Mouse (Mus musculus) forebrain, embryonic 13.5 days (tissue): ENCODE data around the gene Mstn. TPM values are rescaled to one million over a fixed set of nuclear protein-coding genes. Genes with fewer than 3 reads are reported as not detected.

ENCODE experiments used
- ATAC-seq: fragments of 200-750 bp; cut with Nextera tagmentation; 2 replicates; pipeline ENCODE4 v1.8.0; 2017
- H3K27ac ChIP-seq: fragments of 300-500 bp; sonication (generic); 2 replicates; pipeline ENCODE4 v1.5.1; 2015; ENCODE audit warnings: inconsistent platforms, mild to moderate bottlenecking, moderate library complexity
- H3K27me3 ChIP-seq: fragments of 300-500 bp; sonication (generic); 2 replicates; pipeline ENCODE4 v1.6.1; 2015; ENCODE audit warnings: mild to moderate bottlenecking, inconsistent platforms
- H3K36me3 ChIP-seq: fragments of 300-500 bp; sonication (generic); 2 replicates; pipeline ENCODE4 v1.6.1; 2015; ENCODE audit warnings: mild to moderate bottlenecking, inconsistent platforms; ENCODE audit not compliant: poor library complexity, severe bottlenecking
- H3K4me1 ChIP-seq: fragments of 300-500 bp; sonication (generic); 2 replicates; pipeline ENCODE4 v1.6.1; 2015; ENCODE audit warnings: inconsistent platforms
- H3K4me2 ChIP-seq: fragments of 300-500 bp; sonication (generic); 2 replicates; pipeline ENCODE4 v1.6.1; 2015; ENCODE audit warnings: inconsistent platforms, mild to moderate bottlenecking, moderate library complexity
- H3K4me3 ChIP-seq: fragments of 300-500 bp; sonication (generic); 2 replicates; pipeline ENCODE4 v1.5.1; 2015; ENCODE audit warnings: mild to moderate bottlenecking, inconsistent platforms
- H3K9ac ChIP-seq: fragments of 300-500 bp; sonication (generic); 2 replicates; pipeline ENCODE4 v1.6.1; 2015; ENCODE audit warnings: mild to moderate bottlenecking, inconsistent platforms
- H3K9me3 ChIP-seq: fragments of 300-500 bp; sonication (generic); replicated peaks from 2 replicates; pipeline ENCODE4 v1.6.1; 2016; ENCODE audit warnings: inconsistent platforms
- WGBS: fragments of 180-500 bp; shearing (Covaris S2); methylation state at CpG from one replicate; pipeline ENCODE4 v1.1.7; 2015; 5-methylcytosine and 5-hydroxymethylcytosine counted together
- polyA plus RNA-seq: library from polyadenylated mRNA; unstranded; fragments of >200 nt; fragmentation: Nextera tagmentation; extraction: Ambion mirVana; gene quantifications from 2 replicates; pipeline ENCODE4 v1.2.1, GENCODE M21; 2015

Gene Mstn
- polyA plus RNA-seq, 1 experiment from 2014 or later, result 0.28 TPM

DNA sequence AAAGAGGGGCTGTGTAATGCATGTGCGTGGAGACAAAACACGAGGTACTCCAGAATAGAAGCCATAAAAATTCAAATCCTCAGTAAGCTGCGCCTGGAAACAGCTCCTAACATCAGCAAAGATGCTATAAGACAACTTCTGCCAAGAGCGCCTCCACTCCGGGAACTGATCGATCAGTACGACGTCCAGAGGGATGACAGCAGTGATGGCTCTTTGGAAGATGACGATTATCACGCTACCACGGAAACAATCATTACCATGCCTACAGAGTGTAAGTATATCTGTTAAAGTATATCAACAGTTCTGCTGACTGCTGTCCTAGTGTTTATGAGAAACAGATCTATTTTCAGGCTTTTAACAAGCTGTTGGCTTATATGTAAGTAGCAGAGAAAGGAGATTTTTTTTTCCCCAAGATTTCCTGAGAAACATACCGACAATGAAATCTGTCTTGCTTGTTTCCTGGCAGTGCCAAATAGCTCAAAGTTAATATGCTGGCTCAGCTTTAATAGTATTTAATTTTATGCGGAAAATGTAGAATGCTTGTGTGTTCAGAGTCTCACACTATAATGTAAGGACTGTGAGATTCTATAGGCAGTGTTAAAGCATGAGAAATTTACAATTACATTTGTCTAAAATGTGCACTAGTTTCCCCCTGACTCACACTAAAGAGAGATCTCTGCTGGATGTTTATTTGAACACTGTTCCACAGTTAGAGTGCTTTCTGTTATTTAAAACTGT, 600 bp downstream of the Mstn start:
- no peak overlapping the region for H3K9ac ChIP-seq
- 71% methylated on average over 13 of the region's 13 CpGs for WGBS

DNA sequence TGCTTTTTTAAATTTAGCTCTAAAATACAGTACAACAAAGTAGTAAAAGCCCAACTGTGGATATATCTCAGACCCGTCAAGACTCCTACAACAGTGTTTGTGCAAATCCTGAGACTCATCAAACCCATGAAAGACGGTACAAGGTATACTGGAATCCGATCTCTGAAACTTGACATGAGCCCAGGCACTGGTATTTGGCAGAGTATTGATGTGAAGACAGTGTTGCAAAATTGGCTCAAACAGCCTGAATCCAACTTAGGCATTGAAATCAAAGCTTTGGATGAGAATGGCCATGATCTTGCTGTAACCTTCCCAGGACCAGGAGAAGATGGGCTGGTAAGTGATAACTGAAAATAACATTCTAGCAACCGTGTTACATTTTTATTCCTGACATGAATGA, 2.5 kb downstream of the Mstn start:
- no peak for ATAC-seq
- H3K27ac ChIP-seq, result no peak overlapping the region
- H3K4me1 ChIP-seq, result peaks cover 8% of the 10 kb centered on the region; the same call in 1 of the 2 replicates
- H3K36me3 ChIP-seq, result no peaks in the 10 kb centered on the region
- WGBS, result 94% methylated on average over 4 of the region's 4 CpGs
- no peak overlapping the region for H3K4me2 ChIP-seq
- no peak overlapping the region for H3K4me3 ChIP-seq
- H3K9me3 ChIP-seq, result no peaks in the 10 kb centered on the region
- H3K27me3 ChIP-seq, result no peaks in the 10 kb centered on the region
- H3K9ac ChIP-seq, result no peak overlapping the region

More for the DNA sequence above, 600 bp downstream of the Mstn start:
- peak; percentile 84; the same call in 1 of the 2 replicates for ATAC-seq
- Histone ChIP-seq H3K36me3 (no peaks in the 10 kb centered on the region), H3K4me2 (no peak overlapping the region), H3K4me3 (no peak overlapping the region), H3K27me3 (no peaks in the 10 kb centered on the region), H3K27ac (no peak overlapping the region), H3K9me3 (no peaks in the 10 kb centered on the region), H3K4me1 (peaks cover 8% of the 10 kb centered on the region; the same call in 1 of the 2 replicates)

DNA sequence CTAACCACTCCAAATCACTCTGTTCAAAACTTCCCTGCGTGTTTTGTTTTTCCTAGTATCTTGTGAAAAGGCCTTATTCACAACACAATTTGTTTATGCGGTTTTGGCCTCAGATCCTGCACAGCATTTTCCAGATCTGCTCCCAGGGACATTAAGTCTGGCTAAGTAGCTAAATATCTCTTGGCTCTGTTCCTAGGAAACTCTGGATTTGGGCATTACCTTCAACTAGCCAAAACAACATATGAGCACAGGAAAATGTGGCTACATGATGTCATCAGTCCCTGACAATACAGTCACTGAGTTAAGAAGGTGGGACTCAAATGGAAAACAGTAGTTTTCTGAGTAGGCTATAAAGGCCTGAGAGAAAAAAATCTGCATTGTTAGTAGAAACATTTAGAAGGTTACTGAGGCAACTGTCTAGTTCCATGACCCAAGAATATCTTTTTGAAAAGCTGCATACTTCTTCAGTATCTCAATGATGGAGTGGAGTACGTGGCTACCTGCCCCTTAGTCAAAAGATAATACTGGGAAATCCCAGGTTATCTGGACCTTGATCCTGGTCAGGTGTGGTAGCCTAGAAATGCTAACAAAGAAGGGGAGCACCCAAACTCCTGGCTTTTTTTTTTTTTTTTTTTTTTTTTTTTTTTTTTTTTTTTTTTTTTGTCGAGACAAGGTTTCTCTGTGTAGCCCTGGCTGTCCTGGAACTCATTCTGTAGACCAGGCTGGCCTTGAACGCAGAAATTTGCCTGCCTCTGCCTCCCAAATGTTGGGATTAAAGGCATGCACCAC, 8.5 kb downstream of the Mstn start:
- H3K27ac ChIP-seq, result no peak overlapping the region
- WGBS, result 78% methylated on average over 5 of the region's 5 CpGs
- H3K4me3 ChIP-seq, result no peak overlapping the region
- H3K27me3 ChIP-seq, result no peaks in the 10 kb centered on the region
- no peak for ATAC-seq
- no peak overlapping the region for H3K4me2 ChIP-seq
- H3K9me3 ChIP-seq, result no peaks in the 10 kb centered on the region
- H3K36me3 ChIP-seq, result no peaks in the 10 kb centered on the region
- H3K9ac ChIP-seq, result no peak overlapping the region
- no peaks in the 10 kb centered on the region for H3K4me1 ChIP-seq

DNA sequence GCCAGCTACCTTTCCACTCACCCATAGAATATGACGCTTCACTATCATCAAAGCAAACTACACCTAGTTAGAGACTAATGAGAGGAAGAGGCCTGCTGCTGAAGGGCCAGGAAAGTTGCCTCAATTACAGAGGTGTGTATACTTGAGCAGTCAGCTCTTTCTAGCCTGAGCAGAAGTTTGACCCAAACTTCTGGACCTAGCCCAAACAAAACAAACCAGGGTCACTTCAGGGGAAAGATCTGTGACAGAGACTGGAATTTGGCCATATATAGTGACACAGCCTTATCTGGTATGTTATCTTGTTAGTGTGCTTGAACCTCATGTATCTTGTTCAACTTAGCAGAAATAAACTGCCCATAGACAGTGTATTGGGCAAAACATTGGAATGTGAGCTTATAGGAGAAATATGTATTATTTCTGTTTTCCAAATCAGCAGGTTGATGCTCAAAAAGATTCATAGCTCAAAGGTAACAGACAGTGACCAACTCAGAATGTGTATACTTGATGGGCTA, 9.3 kb downstream of the Mstn start:
- Histone ChIP-seq H3K36me3 (no peaks in the 10 kb centered on the region), H3K27ac (no peak overlapping the region), H3K4me1 (no peaks in the 10 kb centered on the region), H3K9me3 (no peaks in the 10 kb centered on the region), H3K27me3 (no peaks in the 10 kb centered on the region), H3K4me2 (no peak overlapping the region), H3K4me3 (no peak overlapping the region), H3K9ac (no peak overlapping the region)
- 90% methylated on average over 1 of the region's 1 CpGs for WGBS
- ATAC-seq, result no peak

DNA sequence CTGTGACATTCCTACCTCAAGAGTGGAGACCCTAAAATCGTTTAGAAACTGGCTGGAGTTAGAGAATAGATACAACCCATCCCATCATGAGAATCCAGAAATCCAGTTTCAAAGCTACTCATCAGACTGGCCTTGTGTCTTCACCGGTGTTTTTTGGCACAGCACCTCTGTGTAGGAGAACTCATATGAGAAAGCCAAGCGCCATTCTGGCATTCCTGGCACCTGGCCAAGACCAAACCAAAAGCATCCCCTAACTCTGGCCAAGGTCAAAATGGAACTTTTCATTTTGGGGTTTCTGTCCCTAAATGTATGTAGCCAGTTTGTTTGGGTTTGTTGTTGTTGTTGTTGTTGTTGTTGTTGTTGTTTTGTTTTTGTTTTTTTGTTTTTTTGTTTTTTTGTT, 15.2 kb downstream of the Mstn start:
- no peak overlapping the region for H3K4me2 ChIP-seq
- no peaks in the 10 kb centered on the region for H3K9me3 ChIP-seq
- no peak overlapping the region for H3K4me3 ChIP-seq
- no peak for ATAC-seq
- no peaks in the 10 kb centered on the region for H3K4me1 ChIP-seq
- 81% methylated on average over 3 of the region's 3 CpGs for WGBS
- H3K36me3 ChIP-seq, result no peaks in the 10 kb centered on the region
- H3K9ac ChIP-seq, result no peak overlapping the region
- no peaks in the 10 kb centered on the region for H3K27me3 ChIP-seq
- H3K27ac ChIP-seq, result no peak overlapping the region

DNA sequence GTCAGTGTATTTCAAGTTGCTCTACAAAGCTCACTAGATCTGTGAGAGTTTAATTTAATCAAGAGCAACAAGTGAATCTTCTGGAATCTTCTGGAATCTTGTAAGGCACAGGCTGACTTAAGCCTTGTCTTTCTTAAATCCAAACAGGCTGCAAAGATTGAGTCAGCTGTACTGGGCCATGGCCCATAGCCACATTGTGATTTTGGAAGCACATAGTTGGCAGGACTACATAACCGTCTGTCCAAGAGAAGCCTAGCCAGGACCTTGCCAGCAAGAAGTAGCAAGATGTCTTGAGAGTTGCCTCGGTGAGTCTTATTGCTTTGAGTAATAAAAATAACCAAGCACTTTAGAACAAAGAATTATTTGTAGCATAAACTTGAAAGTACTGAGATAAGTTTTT, 18.4 kb downstream of the Mstn start:
- H3K27ac ChIP-seq, result no peak overlapping the region
- H3K36me3 ChIP-seq, result no peaks in the 10 kb centered on the region
- H3K9me3 ChIP-seq, result no peaks in the 10 kb centered on the region
- no peak overlapping the region for H3K4me2 ChIP-seq
- H3K9ac ChIP-seq, result no peak overlapping the region
- H3K27me3 ChIP-seq, result no peaks in the 10 kb centered on the region
- no peaks in the 10 kb centered on the region for H3K4me1 ChIP-seq
- no peak for ATAC-seq
- H3K4me3 ChIP-seq, result no peak overlapping the region
- 93% methylated on average over 2 of the region's 2 CpGs for WGBS

DNA sequence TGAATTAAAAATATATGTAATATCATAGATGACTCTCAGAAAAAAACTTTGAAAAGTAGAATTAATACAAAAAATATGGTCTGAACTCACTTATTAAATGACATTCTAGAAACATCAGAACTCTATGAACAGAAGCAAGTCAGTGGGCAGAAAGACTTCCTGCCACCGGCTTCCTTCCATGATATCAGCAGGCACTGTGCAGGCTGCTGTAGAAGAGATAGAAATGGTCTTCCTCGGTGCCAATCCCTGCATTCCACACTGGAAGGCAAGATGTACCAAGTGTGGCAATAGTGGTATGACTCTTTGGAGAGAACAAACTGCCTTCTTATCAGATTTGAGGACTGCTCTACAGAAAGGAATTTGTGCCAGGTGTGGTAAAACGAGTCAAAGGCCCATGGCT, 19.2 kb downstream of the Mstn start:
- Histone ChIP-seq H3K36me3 (no peaks in the 10 kb centered on the region), H3K4me1 (no peaks in the 10 kb centered on the region), H3K9ac (no peak overlapping the region), H3K9me3 (no peaks in the 10 kb centered on the region), H3K27ac (no peak overlapping the region), H3K27me3 (no peaks in the 10 kb centered on the region), H3K4me2 (no peak overlapping the region), H3K4me3 (no peak overlapping the region)
- ATAC-seq, result no peak
- 83% methylated on average over 3 of the region's 3 CpGs for WGBS

DNA sequence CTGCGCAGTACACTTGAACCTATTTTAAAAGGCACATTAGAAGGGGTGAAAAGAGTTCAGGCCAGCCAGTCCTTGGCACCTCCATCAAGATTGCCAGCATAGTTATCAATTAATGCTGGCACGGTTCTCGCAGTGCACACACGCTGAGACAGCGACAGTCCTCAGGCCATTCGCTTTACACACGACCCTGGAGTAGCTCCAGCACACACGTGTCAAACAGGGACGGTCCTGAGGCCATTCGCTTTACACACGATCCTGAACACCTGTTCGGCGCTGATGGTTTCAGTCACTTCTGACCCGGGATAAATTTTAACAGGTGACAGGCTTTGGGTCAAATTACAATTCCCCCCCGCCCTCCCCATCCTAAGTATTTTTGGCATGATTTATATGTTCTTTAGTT, 23.8 kb downstream of the Mstn start:
- no peak overlapping the region for H3K4me3 ChIP-seq
- no peak for ATAC-seq

DNA sequence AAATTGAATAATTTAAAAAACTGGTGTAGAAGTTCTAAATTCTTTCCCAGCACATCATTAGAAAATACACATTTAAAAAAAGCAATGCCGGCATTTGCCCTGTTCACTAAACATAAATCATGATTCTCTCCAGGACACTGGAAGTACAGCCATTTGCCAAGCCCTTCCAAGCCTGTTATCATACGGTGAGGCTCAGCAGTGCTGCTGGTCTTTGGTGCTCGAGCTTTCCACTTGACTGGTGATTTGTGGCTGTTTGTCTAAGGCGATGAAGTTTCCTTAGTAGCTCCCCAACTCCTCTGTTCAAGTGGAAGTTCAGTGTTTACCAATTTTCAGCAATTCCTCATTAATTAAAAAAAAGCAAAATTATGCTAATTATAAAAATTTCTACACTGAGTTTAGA, 24.6 kb downstream of the Mstn start:
- WGBS, result 69% methylated on average over 4 of the region's 4 CpGs
- ATAC-seq, result no peak
- no peak overlapping the region for H3K27ac ChIP-seq

More for the DNA sequence above, 23.8 kb downstream of the Mstn start:
- H3K27ac ChIP-seq, result no peak overlapping the region
- H3K36me3 ChIP-seq, result no peaks in the 10 kb centered on the region
- no peaks in the 10 kb centered on the region for H3K4me1 ChIP-seq
- H3K4me2 ChIP-seq, result no peak overlapping the region
- H3K9me3 ChIP-seq, result no peaks in the 10 kb centered on the region
- whole genome bisulfite sequencing, result 86% methylated on average over 15 of the region's 15 CpGs
- no peaks in the 10 kb centered on the region for H3K27me3 ChIP-seq
- no peak overlapping the region for H3K9ac ChIP-seq

DNA sequence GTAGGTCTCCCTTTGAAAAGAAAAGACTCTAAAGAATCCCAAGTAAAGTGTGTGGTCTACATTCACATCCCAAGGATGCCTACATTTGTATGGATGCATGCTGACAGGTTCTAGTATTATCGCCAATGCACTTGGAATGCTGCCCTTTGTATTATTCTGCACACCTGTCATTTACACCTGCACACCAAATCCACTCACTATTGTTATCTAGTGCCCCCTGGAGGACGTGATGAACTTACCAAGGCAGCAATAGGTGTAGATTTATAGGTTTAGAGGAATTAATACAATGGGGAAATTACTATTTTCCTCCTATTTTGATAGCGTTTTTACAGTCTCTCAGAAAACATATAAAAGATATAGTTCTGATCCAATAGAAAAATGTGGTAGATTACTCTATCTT, 31.7 kb downstream of the Mstn start:
- H3K27ac ChIP-seq, result no peak overlapping the region
- no peaks in the 10 kb centered on the region for H3K4me1 ChIP-seq
- no peaks in the 10 kb centered on the region for H3K9me3 ChIP-seq
- 33% methylated on average over 3 of the region's 3 CpGs for WGBS
- no peaks in the 10 kb centered on the region for H3K36me3 ChIP-seq
- no peak overlapping the region for H3K9ac ChIP-seq
- no peaks in the 10 kb centered on the region for H3K27me3 ChIP-seq
- no peak for ATAC-seq
- H3K4me2 ChIP-seq, result no peak overlapping the region
- no peak overlapping the region for H3K4me3 ChIP-seq

More for the DNA sequence above, 24.6 kb downstream of the Mstn start:
- Histone ChIP-seq H3K4me1 (no peaks in the 10 kb centered on the region), H3K4me2 (no peak overlapping the region), H3K4me3 (no peak overlapping the region), H3K27me3 (no peaks in the 10 kb centered on the region), H3K9ac (no peak overlapping the region), H3K9me3 (no peaks in the 10 kb centered on the region), H3K36me3 (no peaks in the 10 kb centered on the region)

DNA sequence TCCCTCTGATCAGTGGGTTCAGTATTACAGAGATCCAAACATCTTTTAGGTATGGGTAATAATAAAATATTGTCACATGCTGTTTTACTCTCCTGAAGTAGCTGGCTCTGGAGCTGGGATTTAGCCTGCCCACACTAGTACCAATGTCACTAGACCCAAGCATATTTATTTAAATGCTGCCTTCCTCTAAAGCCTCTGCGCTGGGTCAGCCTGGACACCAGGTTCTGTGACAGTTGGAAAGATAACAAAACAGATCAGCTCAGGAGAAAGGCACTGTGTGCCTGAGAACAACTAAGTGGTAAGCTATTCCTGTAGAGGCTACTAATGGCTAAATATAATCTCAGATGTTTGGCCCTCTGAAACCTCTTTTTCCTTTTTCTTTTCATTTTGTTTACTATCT, 49.1 kb downstream of the Mstn start:
- ATAC-seq, result no peak
- no peaks in the 10 kb centered on the region for H3K9me3 ChIP-seq
- H3K9ac ChIP-seq, result no peak overlapping the region
- H3K27ac ChIP-seq, result no peak overlapping the region
- no peaks in the 10 kb centered on the region for H3K4me1 ChIP-seq
- no peak overlapping the region for H3K4me2 ChIP-seq
- 91% methylated on average over 1 of the region's 1 CpGs for WGBS
- H3K27me3 ChIP-seq, result no peaks in the 10 kb centered on the region
- H3K4me3 ChIP-seq, result no peak overlapping the region
- H3K36me3 ChIP-seq, result no peaks in the 10 kb centered on the region
